Mouse (Mus musculus) limb, embryonic 15.5 days (tissue): ENCODE results near the gene Sf3a1. TPM values are rescaled to one million over a fixed set of nuclear protein-coding genes. Genes with fewer than 3 reads are reported as not detected.
"Not testable (repeated sequence)": the region's sequence is repeated elsewhere in the genome, so short reads cannot be mapped to it uniquely, and the experiment has no call there.

ENCODE experiments used
- ATAC-seq: fragments of 200-750 bp; cut with Nextera tagmentation; 2 replicates; pipeline ENCODE4 v1.8.0; 2017; ENCODE audit warnings: low read depth, moderate TSS enrichment; ENCODE audit not compliant: insufficient number of reproducible peaks, low FRiP score, low TSS enrichment
- H3K27ac ChIP-seq: fragments of 300-500 bp; sonication (generic); 2 replicates; pipeline ENCODE4 v1.5.1; 2015; ENCODE audit warnings: moderate library complexity, mild to moderate bottlenecking, inconsistent platforms
- H3K27me3 ChIP-seq: fragments of 300-500 bp; sonication (generic); 2 replicates; pipeline ENCODE4 v1.6.1; 2015; ENCODE audit warnings: inconsistent platforms
- H3K36me3 ChIP-seq: fragments of 300-500 bp; sonication (generic); 2 replicates; pipeline ENCODE4 v1.6.1; 2015; ENCODE audit warnings: inconsistent platforms
- H3K4me1 ChIP-seq: fragments of 300-500 bp; sonication (generic); 2 replicates; pipeline ENCODE4 v1.6.1; 2015; ENCODE audit warnings: inconsistent platforms
- H3K4me2 ChIP-seq: fragments of 300-500 bp; sonication (generic); 2 replicates; pipeline ENCODE4 v1.6.1; 2015; ENCODE audit warnings: mild to moderate bottlenecking, inconsistent platforms
- H3K4me3 ChIP-seq: fragments of 300-500 bp; sonication (generic); 2 replicates; pipeline ENCODE4 v1.5.1; 2015; ENCODE audit warnings: mild to moderate bottlenecking, inconsistent platforms
- H3K9ac ChIP-seq: fragments of 300-500 bp; sonication (generic); 2 replicates; pipeline ENCODE4 v1.6.1; 2015; ENCODE audit warnings: inconsistent platforms
- H3K9me3 ChIP-seq: fragments of 300-500 bp; sonication (generic); 2 replicates; pipeline ENCODE4 v1.6.1; 2016; ENCODE audit warnings: inconsistent platforms
- WGBS: fragments of 180-500 bp; shearing (Covaris S2); methylation state at CpG from one replicate; pipeline ENCODE4 v1.1.7; 2015; 5-methylcytosine and 5-hydroxymethylcytosine counted together
- polyA plus RNA-seq: library from polyadenylated mRNA; unstranded; fragments of >200 nt; fragmentation: Nextera tagmentation; extraction: Ambion mirVana; gene quantifications from 2 replicates; pipeline ENCODE4 v1.2.1, GENCODE M21; 2015

Gene Sf3a1
- 44.9 and 45.2 TPM in 2 replicates for polyA plus RNA-seq

GRCm38 (mm10) chr11:4159808-4160708 is at the start of gene Sf3a1, which contains the start of gene Ccdc157:
Gene Sf3a1 (plus strand): TSS chr11:4160350.
Gene Ccdc157 (minus strand): TSS chr11:4160293.
- H3K9ac ChIP-seq: peak within 1 kb of the TSS; percentile 81
- peak; percentile 94 for ATAC-seq
- peak within 1 kb of the TSS; percentile 79 for H3K4me2 ChIP-seq
- H3K27me3 ChIP-seq: no peaks in the 10 kb centered on the region
- peak within 1 kb of the TSS; percentile 90 for H3K4me3 ChIP-seq
- H3K36me3 ChIP-seq: peaks cover 25% of the 10 kb centered on the region
- 1% methylated on average over 54 of the region's 54 CpGs for WGBS
- peak within 1 kb of the TSS; percentile 87 for H3K27ac ChIP-seq
- H3K9me3 ChIP-seq: no peaks in the 10 kb centered on the region
- peaks cover 41% of the 10 kb centered on the region for H3K4me1 ChIP-seq

- no peaks in the 10 kb centered on the region for H3K27me3 ChIP-seq
- no peak overlapping the region for H3K27ac ChIP-seq
- H3K4me3 ChIP-seq: no peak overlapping the region
- no peaks in the 10 kb centered on the region; the same call in 1 of the 2 replicates for H3K4me1 ChIP-seq
- peaks cover 8% of the 10 kb centered on the region; the same call in 1 of the 2 replicates for H3K36me3 ChIP-seq
- no peaks in the 10 kb centered on the region for H3K9me3 ChIP-seq
- 84% methylated on average over 4 of the region's 4 CpGs for WGBS
- no peak overlapping the region for H3K4me2 ChIP-seq
- ATAC-seq: no peak
- no peak overlapping the region for H3K9ac ChIP-seq
These were observed 48.1 kb upstream of the Sf3a1 start for GRCm38 (mm10) chr11:4112033-4112432.

- no peak overlapping the region for H3K4me3 ChIP-seq
- H3K36me3 ChIP-seq: peaks cover 8% of the 10 kb centered on the region; the same call in 1 of the 2 replicates
- ATAC-seq: no peak
- H3K4me2 ChIP-seq: no peak overlapping the region
- no peaks in the 10 kb centered on the region for H3K9me3 ChIP-seq
- H3K27me3 ChIP-seq: 0 out of 2 replicates have a peak, but pooled peaks cover 3% of the 10 kb centered on the region
- H3K4me1 ChIP-seq: peaks cover 7% of the 10 kb centered on the region
- H3K27ac ChIP-seq: no peak overlapping the region
- 63% methylated on average over 6 of the region's 6 CpGs for WGBS
- no peak overlapping the region for H3K9ac ChIP-seq
These were observed 47.3 kb upstream of the Sf3a1 start for GRCm38 (mm10) chr11:4112861-4113260.

GRCm38 (mm10) chr11:4113496-4113895 is 46.7 kb upstream of the Sf3a1 start:
- WGBS: 74% methylated on average over 4 of the region's 4 CpGs

GRCm38 (mm10) chr11:4113970-4114369 is 46.2 kb upstream of the Sf3a1 start:
- Histone ChIP-seq H3K27me3 (0 out of 2 replicates have a peak, but pooled peaks cover 3% of the 10 kb centered on the region), H3K27ac (no peak overlapping the region), H3K4me1 (peaks cover 17% of the 10 kb centered on the region), H3K36me3 (no peaks in the 10 kb centered on the region), H3K9me3 (no peaks in the 10 kb centered on the region), H3K4me2 (no peak overlapping the region), H3K4me3 (no peak overlapping the region), H3K9ac (no peak overlapping the region)
- no peak for ATAC-seq
- 88% methylated on average over 6 of the region's 6 CpGs for WGBS

More at GRCm38 (mm10) chr11:4113496-4113895, 46.7 kb upstream of the Sf3a1 start:
- H3K27ac ChIP-seq: no peak overlapping the region
- no peak overlapping the region for H3K4me2 ChIP-seq
- no peak for ATAC-seq
- peaks cover 13% of the 10 kb centered on the region for H3K4me1 ChIP-seq
- H3K9ac ChIP-seq: no peak overlapping the region
- no peaks in the 10 kb centered on the region for H3K9me3 ChIP-seq
- 0 out of 2 replicates have a peak, but pooled peaks cover 3% of the 10 kb centered on the region for H3K27me3 ChIP-seq
- H3K4me3 ChIP-seq: no peak overlapping the region
- H3K36me3 ChIP-seq: peaks cover 3% of the 10 kb centered on the region; the same call in 1 of the 2 replicates

GRCm38 (mm10) chr11:4114541-4114940 is 45.6 kb upstream of the Sf3a1 start:
- 84% methylated on average over 6 of the region's 6 CpGs for WGBS

GRCm38 (mm10) chr11:4115407-4115806 is 44.7 kb upstream of the Sf3a1 start:
- Histone ChIP-seq H3K4me1 (peaks cover 19% of the 10 kb centered on the region), H3K9ac (no peak overlapping the region), H3K4me2 (no peak overlapping the region), H3K27me3 (peaks cover 9% of the 10 kb centered on the region; the same call in 1 of the 2 replicates), H3K27ac (no peak overlapping the region), H3K36me3 (no peaks in the 10 kb centered on the region), H3K9me3 (no peaks in the 10 kb centered on the region), H3K4me3 (no peak overlapping the region)
- ATAC-seq: no peak
- WGBS: 86% methylated on average over 4 of the region's 4 CpGs

More at GRCm38 (mm10) chr11:4114541-4114940, 45.6 kb upstream of the Sf3a1 start:
- H3K27ac ChIP-seq, H3K4me2 ChIP-seq, H3K27me3 ChIP-seq, H3K36me3 ChIP-seq, H3K4me3 ChIP-seq, H3K9me3 ChIP-seq, ATAC-seq, H3K9ac ChIP-seq: not testable (repeated sequence)
- peaks cover 19% of the 10 kb centered on the region for H3K4me1 ChIP-seq

- Histone ChIP-seq H3K4me3 (no peak overlapping the region), H3K4me1 (peaks cover 19% of the 10 kb centered on the region), H3K9ac (no peak overlapping the region), H3K27ac (no peak overlapping the region), H3K9me3 (no peaks in the 10 kb centered on the region), H3K27me3 (peaks cover 13% of the 10 kb centered on the region; the same call in 1 of the 2 replicates), H3K36me3 (no peaks in the 10 kb centered on the region), H3K4me2 (no peak overlapping the region)
- WGBS: 48% methylated on average over 11 of the region's 11 CpGs
- ATAC-seq: 0 out of 2 replicates have a peak, but pooled peaks have one; percentile 3
These were observed 43.5 kb upstream of the Sf3a1 start for GRCm38 (mm10) chr11:4116458-4117141.

GRCm38 (mm10) chr11:4117372-4118071 is 42.6 kb upstream of the Sf3a1 start:
- H3K27me3 ChIP-seq: peaks cover 13% of the 10 kb centered on the region; the same call in 1 of the 2 replicates
- peak overlapping the region; percentile 58; the same call in 1 of the 2 replicates for H3K9ac ChIP-seq
- H3K9me3 ChIP-seq: no peaks in the 10 kb centered on the region
- peak overlapping the region; percentile 94 for H3K4me2 ChIP-seq
- H3K4me3 ChIP-seq: peak overlapping the region; percentile 53
- ATAC-seq: no peak
- peak overlapping the region; percentile 78; the same call in 1 of the 2 replicates for H3K27ac ChIP-seq
- no peaks in the 10 kb centered on the region for H3K36me3 ChIP-seq
- 24% methylated on average over 3 of the region's 3 CpGs for WGBS
- peaks cover 19% of the 10 kb centered on the region for H3K4me1 ChIP-seq

GRCm38 (mm10) chr11:4118081-4118921 is 41.8 kb upstream of the Sf3a1 start:
- 3% methylated on average over 41 of the region's 41 CpGs for WGBS
- Histone ChIP-seq H3K4me2 (peak overlapping the region; percentile 94), H3K9ac (peak overlapping the region; percentile 58), H3K4me3 (peak overlapping the region; percentile 53), H3K27ac (peak overlapping the region; percentile 78), H3K36me3 (no peaks in the 10 kb centered on the region), H3K27me3 (peaks cover 13% of the 10 kb centered on the region; the same call in 1 of the 2 replicates), H3K9me3 (no peaks in the 10 kb centered on the region), H3K4me1 (peaks cover 19% of the 10 kb centered on the region)
- peak; percentile 36; the same call in 1 of the 2 replicates for ATAC-seq
